Mouse (Mus musculus): ENCODE data around the gene Gm30191.

DNA sequence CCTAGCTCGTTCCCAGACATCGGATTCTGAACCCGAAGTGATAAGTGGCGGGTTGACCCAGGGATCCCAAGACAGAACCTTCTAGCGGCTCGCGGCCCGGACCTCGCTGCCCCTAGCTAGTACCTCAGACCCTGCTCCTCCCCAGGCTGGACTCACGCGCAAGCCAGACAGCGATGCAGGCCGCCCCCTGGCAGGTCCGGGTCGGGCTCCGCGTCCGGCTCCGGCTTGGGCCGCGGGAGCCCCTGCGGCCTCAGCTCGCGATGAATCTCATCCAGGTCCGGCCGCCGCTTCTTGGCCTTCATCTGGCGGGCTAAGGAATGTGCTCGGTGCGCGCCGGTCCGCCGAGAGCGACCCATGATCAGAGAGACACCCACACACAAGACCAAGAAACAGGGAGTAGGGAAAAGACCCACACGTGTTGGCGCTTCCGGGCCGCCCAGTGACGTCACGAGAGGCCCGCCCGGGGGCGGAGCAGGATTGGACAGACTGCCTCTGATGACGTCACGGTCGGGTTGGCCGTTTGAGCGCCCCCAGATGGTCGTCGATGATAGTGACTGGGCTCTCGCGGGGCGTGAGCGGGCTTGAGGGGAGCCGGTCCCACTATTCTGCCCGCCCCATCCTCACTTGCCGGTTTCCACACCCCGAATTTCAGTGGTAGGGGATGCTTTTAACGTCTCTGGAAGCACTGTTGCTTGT is 1.4 kb upstream of the Gm30191 start, which contains the start of gene Zfp593:
- TF ChIP-seq POLR2A (IDR thresholded peaks at IDR 0.05; ENCODE audit: control insufficient read depth, low read depth, low read length) (peak; percentile 70), CTCF (IDR thresholded peaks at IDR 0.05; ENCODE audit: control insufficient read depth, insufficient read depth, insufficient replicate concordance, low read depth, low read length) (peak; percentile 82; the same call in 1 of the 2 replicates)

Measured in testis, adult 2 months (tissue).